Mouse (Mus musculus) liver, embryonic 11.5 days (tissue): Measurements from ENCODE around the gene Mgat5. TPM values are rescaled to one million over a fixed set of nuclear protein-coding genes. Genes with fewer than 3 reads are reported as not detected.

Experiments
- ATAC-seq: fragments of 200-750 bp; cut with Nextera tagmentation; replicated peaks from 2 replicates; pipeline ENCODE4 v1.8.0; 2017; ENCODE audit warnings: moderate number of reproducible peaks, mild to moderate bottlenecking, moderate TSS enrichment, moderate library complexity; ENCODE audit not compliant: low FRiP score
- DNase-seq: peaks from one replicate; pipeline ENCODE4 v3.0.0-alpha.2; 2017; ENCODE audit warnings: low spot score
- H3K27ac ChIP-seq: fragments of 300-500 bp; sonication (generic); 2 replicates; pipeline ENCODE4 v1.5.1; 2014; ENCODE audit warnings: mild to moderate bottlenecking, low read depth, low read length, control low read depth
- H3K27me3 ChIP-seq: fragments of 300-500 bp; sonication (generic); replicated peaks from 2 replicates; pipeline ENCODE4 v1.6.1; 2014; ENCODE audit warnings: low read length, mixed read lengths; ENCODE audit not compliant: control insufficient read depth, insufficient read depth
- H3K36me3 ChIP-seq: fragments of 300-500 bp; sonication (generic); 2 replicates; pipeline ENCODE4 v1.6.1; 2014; ENCODE audit warnings: mild to moderate bottlenecking, low read length, moderate library complexity, mixed read lengths; ENCODE audit not compliant: control insufficient read depth, insufficient read depth
- H3K4me1 ChIP-seq: fragments of 300-500 bp; sonication (generic); replicated peaks from 2 replicates; pipeline ENCODE4 v1.6.1; 2014; ENCODE audit warnings: low read length, mixed read lengths; ENCODE audit not compliant: control insufficient read depth, insufficient read depth
- H3K4me2 ChIP-seq: fragments of 300-500 bp; sonication (generic); 2 replicates; pipeline ENCODE4 v1.6.1; 2014; ENCODE audit warnings: mild to moderate bottlenecking, control low read depth, moderate library complexity
- H3K4me3 ChIP-seq: fragments of 300-500 bp; sonication (generic); 2 replicates; pipeline ENCODE4 v1.5.1; 2014; ENCODE audit warnings: low read depth, low read length, control low read depth
- H3K9ac ChIP-seq: fragments of 300-500 bp; sonication (generic); 2 replicates; pipeline ENCODE4 v1.6.1; 2014; ENCODE audit warnings: low read depth, low read length, control low read depth
- H3K9me3 ChIP-seq: fragments of 300-500 bp; sonication (generic); 2 replicates; pipeline ENCODE4 v1.6.1; 2016; ENCODE audit warnings: low read length, inconsistent platforms, mixed read lengths; ENCODE audit not compliant: control insufficient read depth
- WGBS: fragments of 180-500 bp; shearing (Covaris S2); extraction: QIAGEN DNeasy Blood & Tissue Kit; methylation state at CpG from one replicate; pipeline ENCODE4 v1.1.7; 2014; 5-methylcytosine and 5-hydroxymethylcytosine counted together
- polyA plus RNA-seq: library from polyadenylated mRNA; unstranded; fragments of >200 nt; fragmentation: Nextera tagmentation; extraction: Ambion mirVana; gene quantifications from 2 replicates; pipeline ENCODE4 v1.2.1, GENCODE M21; 2014

The Mgat5 gene
- polyA plus RNA-seq, 1 experiment from 2014 or later = 2.3 TPM

DNA sequence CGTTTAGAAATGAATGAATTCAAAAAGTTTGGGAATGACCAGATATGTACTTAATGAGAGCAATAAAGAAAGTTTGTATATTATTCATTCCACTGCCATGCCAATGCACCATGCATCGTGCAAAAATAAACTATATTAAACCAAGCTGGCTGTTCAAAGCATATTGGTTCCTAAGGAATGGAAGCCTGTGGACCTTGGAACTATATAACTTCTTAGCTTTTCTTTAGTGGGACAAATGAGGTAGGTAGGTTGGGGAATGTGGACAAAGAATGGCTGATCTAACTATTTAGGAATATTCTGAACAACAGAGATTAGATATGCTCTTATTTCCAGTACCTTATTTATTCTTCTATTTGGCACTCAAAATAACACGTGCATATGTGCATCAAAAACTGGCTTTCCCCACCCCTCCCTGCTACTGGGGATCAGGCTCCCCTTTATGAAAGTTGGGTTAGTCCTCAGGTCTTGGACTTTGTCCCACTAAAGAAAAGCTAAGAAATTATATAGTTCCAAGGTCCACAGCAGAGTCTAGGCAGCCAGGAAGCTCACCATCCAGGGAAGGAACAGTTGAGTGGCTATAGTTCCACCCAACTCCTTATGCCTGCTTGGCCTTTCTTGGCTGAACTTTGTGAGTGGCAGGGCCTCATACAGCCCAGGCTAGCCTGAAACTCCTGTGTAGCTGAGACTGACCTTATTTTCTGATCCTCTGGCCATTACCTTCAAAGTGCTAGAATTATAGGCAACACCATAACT, 70.9 kb downstream of the Mgat5 start:
- ATAC-seq = no peak
- WGBS = 86% methylated on average over 3 of the region's 3 CpGs

DNA sequence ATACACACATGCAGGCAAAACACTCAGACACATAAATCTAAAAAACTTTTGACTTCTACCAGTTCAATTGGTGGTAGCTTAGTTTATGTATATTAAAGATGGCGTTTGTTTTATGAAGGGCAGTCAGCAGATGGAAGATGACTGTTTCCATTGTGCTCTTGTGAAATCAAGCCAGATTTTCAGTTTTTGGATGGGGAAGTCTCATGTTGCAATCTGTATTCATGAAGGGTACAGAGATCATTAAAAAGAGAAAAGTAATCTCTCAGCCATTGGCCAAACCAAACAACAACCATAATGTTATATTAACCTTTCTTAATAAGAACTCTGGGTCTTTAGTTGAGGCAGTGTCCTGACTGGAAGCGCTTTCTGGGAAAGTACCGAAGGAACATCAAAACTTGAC, 73.3 kb downstream of the Mgat5 start:
- Histone ChIP-seq H3K4me2 (no peak overlapping the region), H3K4me1 (no peaks in the 10 kb centered on the region), H3K4me3 (no peak overlapping the region), H3K27me3 (no peaks in the 10 kb centered on the region), H3K36me3 (no peaks in the 10 kb centered on the region), H3K27ac (no peak overlapping the region), H3K9ac (no peak overlapping the region), H3K9me3 (no peaks in the 10 kb centered on the region)
- ATAC-seq = no peak
- DNase-seq = no peak
- WGBS = 83% methylated on average over 3 of the region's 3 CpGs

More for the DNA sequence above, 70.9 kb downstream of the Mgat5 start:
- Histone ChIP-seq H3K27me3 (no peaks in the 10 kb centered on the region), H3K9ac (no peak overlapping the region), H3K4me1 (no peaks in the 10 kb centered on the region), H3K4me3 (no peak overlapping the region), H3K27ac (no peak overlapping the region), H3K9me3 (no peaks in the 10 kb centered on the region), H3K36me3 (no peaks in the 10 kb centered on the region), H3K4me2 (no peak overlapping the region)
- DNase-seq = no peak

DNA sequence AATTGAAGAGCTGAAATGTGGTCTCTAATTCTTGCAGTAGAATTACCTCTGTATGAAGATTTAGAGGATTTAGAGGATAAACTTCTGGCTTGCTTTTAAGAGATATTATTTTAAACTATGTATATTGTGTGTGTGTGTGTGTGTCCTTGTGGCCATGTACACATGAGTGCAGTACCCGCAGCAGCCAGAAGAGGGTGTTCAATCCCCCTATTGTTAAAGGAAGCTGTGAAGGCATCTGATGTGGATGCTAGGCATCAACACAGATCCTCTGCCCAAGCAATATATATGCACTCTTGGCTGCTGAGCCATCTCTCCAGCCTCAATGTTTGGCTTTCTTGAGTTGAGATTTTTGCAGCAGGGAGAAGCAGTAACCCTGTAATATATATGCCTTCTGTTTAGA, 75.4 kb downstream of the Mgat5 start:
- H3K9ac ChIP-seq = no peak overlapping the region
- H3K27me3 ChIP-seq = no peaks in the 10 kb centered on the region
- H3K4me2 ChIP-seq = no peak overlapping the region
- ATAC-seq = no peak
- H3K4me3 ChIP-seq = no peak overlapping the region
- no peaks in the 10 kb centered on the region for H3K4me1 ChIP-seq
- no peak overlapping the region for H3K27ac ChIP-seq
- no peak for DNase-seq
- no peaks in the 10 kb centered on the region for H3K36me3 ChIP-seq
- 93% methylated on average over 1 of the region's 1 CpGs for WGBS
- H3K9me3 ChIP-seq = no peaks in the 10 kb centered on the region

DNA sequence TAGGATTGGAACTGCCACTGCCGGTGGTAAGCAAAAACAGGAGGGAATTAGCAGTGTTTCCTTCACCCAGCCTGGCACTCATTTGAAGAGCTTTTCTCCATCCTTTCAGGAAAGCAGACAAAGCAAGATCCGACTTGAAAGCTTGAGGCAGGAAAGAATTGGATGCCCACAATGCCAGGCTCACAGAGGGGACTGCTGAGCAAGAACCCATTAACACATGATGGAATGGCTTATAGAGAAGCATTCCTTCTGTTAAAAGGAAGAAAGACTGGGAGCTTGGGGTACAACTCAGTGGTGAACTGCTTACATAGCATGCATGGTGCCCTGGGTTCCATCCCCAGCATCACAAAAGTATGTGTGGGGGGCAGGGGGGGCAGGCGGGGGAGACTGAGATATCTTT, 80.2 kb downstream of the Mgat5 start:
- 79% methylated on average over 3 of the region's 3 CpGs for WGBS
- H3K9me3 ChIP-seq = no peaks in the 10 kb centered on the region

DNA sequence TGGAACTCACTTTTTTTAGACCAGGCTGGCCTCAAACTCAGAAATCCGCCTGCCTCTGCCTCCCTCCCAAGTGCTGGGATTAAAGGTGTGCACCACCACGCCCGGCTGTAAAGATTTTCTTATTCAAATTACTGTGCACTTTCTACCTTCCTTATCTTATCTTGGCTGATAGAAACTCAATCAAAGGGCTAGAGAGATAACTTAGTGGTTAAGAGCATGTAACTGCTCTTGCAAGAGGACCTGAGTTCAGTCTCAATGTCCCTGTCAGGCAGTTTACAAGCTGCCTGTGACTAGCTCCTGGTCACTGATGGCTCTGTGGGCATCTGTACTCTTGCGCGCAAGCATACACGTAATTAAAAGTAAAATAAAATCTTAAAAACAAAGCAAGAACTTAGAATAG, 82.7 kb downstream of the Mgat5 start:
- Histone ChIP-seq H3K36me3 (no peaks in the 10 kb centered on the region), H3K9me3 (no peaks in the 10 kb centered on the region), H3K27me3 (no peaks in the 10 kb centered on the region), H3K27ac (no peak overlapping the region), H3K9ac (no peak overlapping the region), H3K4me2 (no peak overlapping the region), H3K4me3 (no peak overlapping the region), H3K4me1 (no peaks in the 10 kb centered on the region)
- 86% methylated on average over 6 of the region's 6 CpGs for WGBS
- no peak for ATAC-seq
- DNase-seq = no peak

More for the DNA sequence above, 80.2 kb downstream of the Mgat5 start:
- Histone ChIP-seq H3K4me2 (no peak overlapping the region), H3K9ac (no peak overlapping the region), H3K27me3 (no peaks in the 10 kb centered on the region), H3K36me3 (no peaks in the 10 kb centered on the region), H3K4me3 (no peak overlapping the region), H3K4me1 (no peaks in the 10 kb centered on the region), H3K27ac (no peak overlapping the region)
- DNase-seq = no peak
- ATAC-seq = no peak

DNA sequence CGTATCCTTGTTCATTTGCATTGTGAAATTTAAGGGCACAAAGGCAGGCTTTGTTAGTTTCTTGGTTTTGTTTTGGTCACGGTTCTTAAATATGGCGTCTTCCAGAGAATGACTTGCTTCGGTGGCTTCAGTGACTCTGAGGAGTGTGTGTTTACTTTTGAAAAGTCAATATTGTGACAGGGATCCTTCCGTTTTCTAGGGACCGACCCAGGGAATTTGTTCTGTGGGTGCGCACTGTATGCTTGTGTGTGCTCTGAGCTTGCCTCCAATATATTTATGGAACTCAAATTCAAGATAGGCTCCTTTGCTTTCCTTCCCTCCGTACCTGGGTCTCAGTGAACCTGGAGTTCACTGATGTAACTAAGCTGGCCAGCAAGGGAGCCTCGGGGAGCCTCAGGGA, 86.1 kb downstream of the Mgat5 start:
- DNase-seq = no peak
- ATAC-seq = no peak
- H3K27me3 ChIP-seq = no peaks in the 10 kb centered on the region
- no peak overlapping the region for H3K4me3 ChIP-seq
- H3K4me1 ChIP-seq = no peaks in the 10 kb centered on the region
- no peak overlapping the region for H3K9ac ChIP-seq
- WGBS = 79% methylated on average over 9 of the region's 9 CpGs
- no peak overlapping the region for H3K4me2 ChIP-seq
- no peaks in the 10 kb centered on the region for H3K9me3 ChIP-seq
- H3K36me3 ChIP-seq = no peaks in the 10 kb centered on the region
- no peak overlapping the region for H3K27ac ChIP-seq

DNA sequence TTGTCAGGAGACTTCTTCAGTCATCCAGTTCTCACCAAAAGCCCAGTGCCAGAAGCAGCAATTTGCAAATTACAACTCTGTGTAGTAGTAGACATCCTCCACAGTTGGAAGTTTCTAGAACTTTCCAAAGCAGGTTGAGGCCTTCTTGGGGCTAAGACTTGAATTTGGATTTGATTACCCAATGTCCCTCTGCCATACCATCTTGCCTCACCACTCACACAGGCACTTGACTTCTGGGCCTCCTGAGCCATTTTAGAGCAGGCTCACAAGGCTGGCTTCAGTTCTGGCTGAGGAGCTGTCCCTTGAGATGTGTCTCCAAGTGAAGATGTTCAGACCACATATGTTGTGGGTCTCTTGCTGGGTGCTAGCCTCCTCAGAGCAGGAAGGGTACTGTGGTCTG, 86.9 kb downstream of the Mgat5 start:
- no peaks in the 10 kb centered on the region for H3K9me3 ChIP-seq
- no peak overlapping the region for H3K27ac ChIP-seq
- no peak for ATAC-seq
- no peak overlapping the region for H3K9ac ChIP-seq
- H3K4me1 ChIP-seq = no peaks in the 10 kb centered on the region
- H3K36me3 ChIP-seq = no peaks in the 10 kb centered on the region
- H3K27me3 ChIP-seq = no peaks in the 10 kb centered on the region
- H3K4me2 ChIP-seq = no peak overlapping the region
- no peak for DNase-seq
- H3K4me3 ChIP-seq = no peak overlapping the region

DNA sequence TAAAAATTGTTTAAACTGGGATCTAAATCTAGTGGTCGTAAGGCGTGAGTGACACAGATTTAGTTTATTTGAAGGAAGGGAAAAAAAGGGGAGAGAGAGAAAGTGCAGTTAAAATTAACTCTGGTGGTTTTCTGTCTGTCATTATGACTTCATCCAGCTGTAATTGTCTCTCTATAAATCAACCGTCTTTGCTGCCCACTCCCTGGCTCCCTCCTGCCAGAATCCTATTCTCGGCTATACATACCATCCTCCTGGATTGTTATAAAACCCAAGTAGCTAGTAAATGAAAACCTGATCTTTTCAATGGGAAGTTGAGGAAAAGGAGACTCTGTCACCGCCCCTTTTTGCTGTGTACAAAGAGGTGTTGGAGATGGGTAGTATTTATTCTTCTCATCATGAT, 88.5 kb downstream of the Mgat5 start:
- H3K36me3 ChIP-seq = no peaks in the 10 kb centered on the region
- H3K4me3 ChIP-seq = no peak overlapping the region
- H3K27ac ChIP-seq = no peak overlapping the region
- no peak overlapping the region for H3K9ac ChIP-seq
- H3K27me3 ChIP-seq = no peaks in the 10 kb centered on the region
- H3K9me3 ChIP-seq = no peaks in the 10 kb centered on the region
- H3K4me2 ChIP-seq = no peak overlapping the region
- ATAC-seq = no peak
- 71% methylated on average over 5 of the region's 5 CpGs for WGBS
- no peaks in the 10 kb centered on the region for H3K4me1 ChIP-seq
- no peak for DNase-seq

DNA sequence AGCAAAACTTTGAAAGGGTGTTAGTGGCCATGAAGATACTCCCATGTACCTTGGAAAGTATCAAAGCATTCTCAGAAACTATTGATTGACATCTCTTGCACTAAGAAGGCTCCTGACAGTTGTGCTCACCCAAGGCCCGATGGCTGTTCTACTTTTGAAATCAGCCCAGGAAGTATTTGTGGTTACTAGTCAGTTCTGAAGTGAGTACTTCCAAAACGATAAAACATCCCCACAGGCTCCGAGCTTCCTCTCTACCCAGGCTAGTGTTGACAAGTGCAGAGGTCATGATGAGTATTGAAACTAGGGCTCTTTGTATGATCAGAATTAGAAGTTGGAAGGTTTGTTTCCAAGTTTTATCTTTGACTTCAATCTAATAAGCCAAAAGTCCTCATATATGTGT, 92.0 kb downstream of the Mgat5 start:
- H3K4me3 ChIP-seq = no peak overlapping the region
- DNase-seq (no peak), ATAC-seq (no peak)
- no peaks in the 10 kb centered on the region for H3K36me3 ChIP-seq
- H3K27me3 ChIP-seq = no peaks in the 10 kb centered on the region
- peaks cover 5% of the 10 kb centered on the region for H3K4me1 ChIP-seq
- no peak overlapping the region for H3K9ac ChIP-seq
- no peak overlapping the region for H3K4me2 ChIP-seq
- WGBS = 37% methylated on average over 3 of the region's 3 CpGs
- H3K27ac ChIP-seq = no peak overlapping the region
- H3K9me3 ChIP-seq = no peaks in the 10 kb centered on the region
